Mouse (Mus musculus): ENCODE results near the gene Rfx2. TPM values are rescaled to one million over a fixed set of nuclear protein-coding genes. Genes with fewer than 3 reads are reported as not detected.

Rfx2 gene
- polyA plus RNA-seq, 1 experiment, result 15.4 TPM

GRCm38 (mm10) chr17:56736534-56736933, 94.3 kb downstream of the Rfx2 start:
- TF ChIP-seq CTCF (IDR thresholded peaks at IDR 0.05; ENCODE audit: extremely low read depth, insufficient read length, insufficient replicate concordance, low read depth, low read length) (peak; percentile 54; the same call in 1 of the 2 replicates), POLR2A (IDR thresholded peaks at IDR 0.05; ENCODE audit: low read depth, low read length) (no peak)
- no peaks in the 10 kb centered on the region for H3K4me1 ChIP-seq (ENCODE audit: control insufficient read depth, insufficient read depth, insufficient read length, low read length)
- H3K4me3 ChIP-seq (ENCODE audit: low read depth, low read length), result no peak overlapping the region
- H3K27me3 ChIP-seq (ENCODE audit: control insufficient read depth, insufficient read depth, low read length), result no peaks in the 10 kb centered on the region
- no peak overlapping the region for H3K27ac ChIP-seq (ENCODE audit: insufficient read depth, low read depth, low read length)
- 42% methylated on average over 8 of the region's 8 CpGs for WGBS
- no peaks in the 10 kb centered on the region for H3K36me3 ChIP-seq (ENCODE audit: control insufficient read depth, insufficient read depth, low read length)

DNA sequence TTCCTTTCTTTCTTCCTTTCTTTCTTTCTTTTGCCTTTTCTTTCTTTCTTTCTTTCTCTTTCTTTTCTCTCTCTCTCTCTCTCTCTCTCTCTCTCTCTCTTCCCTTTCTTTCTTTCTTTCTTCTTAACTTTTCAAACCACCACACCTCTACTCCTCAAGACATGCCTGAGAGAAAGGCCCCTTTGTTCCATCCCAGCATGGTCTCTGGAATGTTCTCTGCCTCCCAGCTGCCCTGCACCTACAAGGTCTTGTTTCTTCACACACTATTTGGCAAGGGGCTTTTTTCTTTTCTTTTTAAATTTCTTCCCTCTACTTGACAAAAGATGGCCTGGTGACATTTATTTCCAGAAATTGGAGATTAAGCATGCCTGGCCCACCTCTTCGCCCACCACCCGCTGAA, 101.2 kb downstream of the Rfx2 start:
- no peak for TF ChIP-seq CTCF (IDR thresholded peaks at IDR 0.05; ENCODE audit: extremely low read depth, insufficient read length, insufficient replicate concordance, low read depth, low read length)
- no peak for TF ChIP-seq POLR2A (IDR thresholded peaks at IDR 0.05; ENCODE audit: low read depth, low read length)
- H3K4me3 ChIP-seq (ENCODE audit: low read depth, low read length), result no peak overlapping the region
- H3K27ac ChIP-seq (ENCODE audit: insufficient read depth, low read depth, low read length), result no peak overlapping the region
- H3K36me3 ChIP-seq (ENCODE audit: control insufficient read depth, insufficient read depth, low read length), result no peaks in the 10 kb centered on the region
- peaks cover 8% of the 10 kb centered on the region for H3K4me1 ChIP-seq (ENCODE audit: control insufficient read depth, insufficient read depth, insufficient read length, low read length)
- no peaks in the 10 kb centered on the region for H3K27me3 ChIP-seq (ENCODE audit: control insufficient read depth, insufficient read depth, low read length)
- WGBS, result 85% methylated on average over 2 of the region's 2 CpGs

DNA sequence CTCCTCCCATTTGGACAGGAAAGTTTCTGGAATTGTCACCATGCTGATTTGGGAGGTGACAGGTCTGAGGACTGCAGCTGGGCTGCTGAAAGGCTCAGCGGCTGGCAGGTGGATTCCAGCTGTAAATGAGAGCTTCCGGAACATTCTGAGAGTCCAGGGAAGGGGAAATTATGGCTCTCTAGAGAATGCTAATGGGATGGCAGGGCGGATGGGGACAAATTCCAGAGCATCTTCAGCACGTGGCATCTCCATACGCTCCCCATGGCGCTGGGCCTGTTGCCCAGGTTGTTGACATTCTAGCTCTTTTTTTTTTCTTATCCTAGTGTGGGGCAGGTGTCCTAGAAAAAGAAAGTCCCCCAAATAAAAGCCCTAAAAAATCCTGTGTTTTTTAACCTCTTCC, 101.7 kb downstream of the Rfx2 start:
- H3K36me3 ChIP-seq (ENCODE audit: control insufficient read depth, insufficient read depth, low read length), result no peaks in the 10 kb centered on the region
- H3K4me1 ChIP-seq (ENCODE audit: control insufficient read depth, insufficient read depth, insufficient read length, low read length), result peaks cover 8% of the 10 kb centered on the region
- H3K4me3 ChIP-seq (ENCODE audit: low read depth, low read length), result no peak overlapping the region
- H3K27me3 ChIP-seq (ENCODE audit: control insufficient read depth, insufficient read depth, low read length), result no peaks in the 10 kb centered on the region
- 21% methylated on average over 6 of the region's 6 CpGs for WGBS
- no peak overlapping the region for H3K27ac ChIP-seq (ENCODE audit: insufficient read depth, low read depth, low read length)
- TF ChIP-seq POLR2A (IDR thresholded peaks at IDR 0.05; ENCODE audit: low read depth, low read length), result no peak
- no peak for TF ChIP-seq CTCF (IDR thresholded peaks at IDR 0.05; ENCODE audit: extremely low read depth, insufficient read length, insufficient replicate concordance, low read depth, low read length)

DNA sequence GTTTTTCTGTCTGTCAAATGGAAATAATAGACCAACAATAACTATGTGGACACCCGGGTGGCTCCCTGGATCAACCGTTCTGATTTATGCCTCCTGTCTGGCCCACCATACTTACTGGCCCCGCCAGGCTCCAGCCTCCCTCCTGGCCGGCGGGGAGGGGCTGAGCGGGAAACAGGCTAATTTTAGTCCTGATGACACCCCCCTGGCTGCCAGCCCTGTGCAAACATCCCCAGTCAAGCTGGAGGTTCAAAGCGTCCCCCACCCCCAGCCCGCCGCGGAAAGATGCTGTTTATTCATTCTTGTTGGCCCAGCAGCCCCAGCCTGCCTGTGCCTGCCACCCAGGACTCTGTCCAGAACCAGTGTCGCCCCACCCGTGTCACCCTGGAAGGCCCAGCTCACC, 102.7 kb downstream of the Rfx2 start:
- Histone ChIP-seq H3K4me1 (ENCODE audit: control insufficient read depth, insufficient read depth, insufficient read length, low read length) (peaks cover 8% of the 10 kb centered on the region), H3K36me3 (ENCODE audit: control insufficient read depth, insufficient read depth, low read length) (peaks cover 4% of the 10 kb centered on the region; the same call in 1 of the 2 replicates), H3K27ac (ENCODE audit: insufficient read depth, low read depth, low read length) (no peak overlapping the region), H3K4me3 (ENCODE audit: low read depth, low read length) (no peak overlapping the region), H3K27me3 (ENCODE audit: control insufficient read depth, insufficient read depth, low read length) (no peaks in the 10 kb centered on the region)
- TF ChIP-seq POLR2A (IDR thresholded peaks at IDR 0.05; ENCODE audit: low read depth, low read length) (no peak), CTCF (IDR thresholded peaks at IDR 0.05; ENCODE audit: extremely low read depth, insufficient read length, insufficient replicate concordance, low read depth, low read length) (no peak)
- 19% methylated on average over 12 of the region's 12 CpGs for WGBS

DNA sequence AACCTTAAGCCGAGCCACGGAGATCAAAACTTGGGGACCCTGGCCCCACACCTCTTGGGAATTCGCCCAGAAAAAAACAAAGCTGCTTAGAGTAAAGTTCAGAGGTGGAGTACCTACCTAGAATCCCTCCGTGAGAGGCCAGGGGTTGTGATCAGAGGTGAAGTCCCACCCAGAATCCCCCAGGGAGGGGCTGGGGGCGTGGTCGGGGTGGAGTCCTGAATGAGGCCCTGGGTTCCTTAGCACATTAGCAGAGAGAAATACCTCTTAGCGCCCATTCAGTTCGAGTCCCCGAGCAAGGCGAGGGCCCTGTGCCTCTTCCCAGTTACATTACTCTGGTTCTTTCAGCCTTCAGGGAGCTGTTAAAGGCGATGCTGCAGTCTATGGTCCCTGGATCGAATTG, 103.2 kb downstream of the Rfx2 start:
- WGBS, result 10% methylated on average over 12 of the region's 12 CpGs

DNA sequence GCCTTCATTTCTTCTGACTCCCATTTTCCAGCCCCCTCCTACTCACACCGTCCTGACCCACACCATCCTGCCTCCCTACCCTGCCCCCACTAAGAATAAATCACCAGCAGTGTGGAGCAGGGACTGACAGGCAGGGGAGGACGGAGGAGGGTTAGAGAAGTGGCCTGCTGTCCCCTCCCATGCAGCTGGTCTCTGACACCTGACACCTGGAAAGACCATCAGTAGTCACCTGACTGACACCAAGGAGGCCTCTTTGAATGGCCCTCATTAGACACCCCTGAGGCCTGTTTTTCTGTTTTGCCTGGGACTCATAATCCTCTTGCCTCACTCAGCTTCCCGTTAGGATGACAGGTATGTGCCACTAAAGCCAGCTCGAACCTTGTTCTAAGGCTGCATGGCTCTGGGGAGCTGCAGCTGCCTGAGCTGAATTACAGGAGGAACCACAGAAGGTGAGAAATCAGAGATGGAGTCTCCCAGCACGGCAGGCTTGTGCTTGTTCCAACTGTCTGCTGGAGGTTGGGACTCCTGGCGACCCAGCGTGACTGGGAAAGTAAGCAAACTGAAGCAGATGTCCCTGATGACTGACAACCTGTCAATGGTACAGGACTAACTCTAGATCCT, 103.7 kb downstream of the Rfx2 start:
- Histone ChIP-seq H3K4me3 (ENCODE audit: low read depth, low read length) (no peak overlapping the region), H3K4me1 (ENCODE audit: control insufficient read depth, insufficient read depth, insufficient read length, low read length) (peaks cover 8% of the 10 kb centered on the region), H3K36me3 (ENCODE audit: control insufficient read depth, insufficient read depth, low read length) (peaks cover 10% of the 10 kb centered on the region), H3K27me3 (ENCODE audit: control insufficient read depth, insufficient read depth, low read length) (no peaks in the 10 kb centered on the region), H3K27ac (ENCODE audit: insufficient read depth, low read depth, low read length) (no peak overlapping the region)
- TF ChIP-seq POLR2A (IDR thresholded peaks at IDR 0.05; ENCODE audit: low read depth, low read length) (no peak; the same call in 1 of the 2 replicates), CTCF (IDR thresholded peaks at IDR 0.05; ENCODE audit: extremely low read depth, insufficient read length, insufficient replicate concordance, low read depth, low read length) (no peak)
- 26% methylated on average over 7 of the region's 7 CpGs for WGBS

More for the DNA sequence above, 103.2 kb downstream of the Rfx2 start:
- Histone ChIP-seq H3K36me3 (ENCODE audit: control insufficient read depth, insufficient read depth, low read length) (peaks cover 7% of the 10 kb centered on the region), H3K4me1 (ENCODE audit: control insufficient read depth, insufficient read depth, insufficient read length, low read length) (peaks cover 8% of the 10 kb centered on the region), H3K27ac (ENCODE audit: insufficient read depth, low read depth, low read length) (no peak overlapping the region), H3K4me3 (ENCODE audit: low read depth, low read length) (no peak overlapping the region), H3K27me3 (ENCODE audit: control insufficient read depth, insufficient read depth, low read length) (no peaks in the 10 kb centered on the region)
- TF ChIP-seq POLR2A (IDR thresholded peaks at IDR 0.05; ENCODE audit: low read depth, low read length) (no peak), CTCF (IDR thresholded peaks at IDR 0.05; ENCODE audit: extremely low read depth, insufficient read length, insufficient replicate concordance, low read depth, low read length) (no peak)

Other genes starting within 250 kb of the Rfx2 start
- 69.2 and 110 TPM in 2 replicates for gene Safb2, start 246.4 kb downstream of the Rfx2 start, polyA plus RNA-seq (2012; rRNA removed)
- gene Safb, start 246.2 kb downstream of the Rfx2 start, polyA plus RNA-seq (2012; rRNA removed), result 47.8 and 95.7 TPM in 2 replicates
- gene 2410015M20Rik, start 221.2 kb downstream of the Rfx2 start, polyA plus RNA-seq (2012; rRNA removed), result 136 and 142 TPM in 2 replicates
- gene Rpl36, start 217.6 kb downstream of the Rfx2 start, polyA plus RNA-seq (2012; rRNA removed), result 1,882 and 2,245 TPM in 2 replicates
- gene Lonp1, start 204.1 kb downstream of the Rfx2 start, polyA plus RNA-seq (2012; rRNA removed), result 31.1 and 55.7 TPM in 2 replicates
- 0.09 and 0.25 TPM in 2 replicates for gene Catsperd, start 202.9 kb downstream of the Rfx2 start, polyA plus RNA-seq (2012; rRNA removed)
- 37.2 and 65.1 TPM in 2 replicates for gene Ranbp3, start 157.7 kb downstream of the Rfx2 start, polyA plus RNA-seq (2012; rRNA removed)
- gene Ndufa11, start 113.2 kb downstream of the Rfx2 start, polyA plus RNA-seq (2012; rRNA removed), result 662 and 1,009 TPM in 2 replicates
- gene Vmac, start 113.0 kb downstream of the Rfx2 start, polyA plus RNA-seq (2012; rRNA removed), result 13.2 and 18.0 TPM in 2 replicates
- gene Nrtn, start 73.5 kb downstream of the Rfx2 start, polyA plus RNA-seq (2012; rRNA removed), result 34.9 and 36.8 TPM in 2 replicates
- 32.1 and 55.6 TPM in 2 replicates for gene Dus3l, start 66.3 kb downstream of the Rfx2 start, polyA plus RNA-seq (2012; rRNA removed)
- 2.0 and 3.7 TPM in 2 replicates for gene Prr22, start 60.8 kb downstream of the Rfx2 start, polyA plus RNA-seq (2012; rRNA removed)
- gene Acsbg2, start 43.4 kb upstream of the Rfx2 start, polyA plus RNA-seq (2012; rRNA removed), result not detected in 2 replicates
- not detected in 2 replicates for gene 1700061G19Rik, start 44.5 kb upstream of the Rfx2 start, polyA plus RNA-seq (2012; rRNA removed)
- 25.0 and 46.3 TPM in 2 replicates for gene Mllt1, start 104.4 kb upstream of the Rfx2 start, polyA plus RNA-seq (2012; rRNA removed)
- gene Acer1, start 151.1 kb upstream of the Rfx2 start, polyA plus RNA-seq (2012; rRNA removed), result 9.0 and 28.9 TPM in 2 replicates
- gene Clpp, start 159.3 kb upstream of the Rfx2 start, polyA plus RNA-seq (2012; rRNA removed), result 86.2 and 132 TPM in 2 replicates
- 40.8 and 63.7 TPM in 2 replicates for gene Alkbh7, start 166.3 kb upstream of the Rfx2 start, polyA plus RNA-seq (2012; rRNA removed)
- gene Pspn, start 169.0 kb upstream of the Rfx2 start, polyA plus RNA-seq (2012; rRNA removed), result not detected in 2 replicates
- 17.1 and 43.5 TPM in 2 replicates for gene Gtf2f1, start 180.3 kb upstream of the Rfx2 start, polyA plus RNA-seq (2012; rRNA removed)
- gene Gm17949, start 180.5 kb upstream of the Rfx2 start, polyA plus RNA-seq (2012; rRNA removed), result not detected in 2 replicates
- gene Khsrp, start 200.5 kb upstream of the Rfx2 start, polyA plus RNA-seq (2012; rRNA removed), result 32.3 and 66.4 TPM in 2 replicates
- not detected in 2 replicates for gene Slc25a41, start 210.6 kb upstream of the Rfx2 start, polyA plus RNA-seq (2012; rRNA removed)
- 184 and 395 TPM in 2 replicates for gene Crb3, start 228.1 kb upstream of the Rfx2 start, polyA plus RNA-seq (2012; rRNA removed)
- 13.3 and 14.3 TPM in 2 replicates for gene Slc25a23, start 228.8 kb upstream of the Rfx2 start, polyA plus RNA-seq (2012; rRNA removed)
- gene Dennd1c, start 247.5 kb upstream of the Rfx2 start, polyA plus RNA-seq (2012; rRNA removed), result 9.1 and 13.6 TPM in 2 replicates